ENCODE assay signal across 8 mouse cellular contexts in genomic region chr1:171150838-171151391, GRCm38 (mm10). TPM values are rescaled to one million over a fixed set of nuclear protein-coding genes. Genes with fewer than 3 reads are reported as not detected.
A peak's percentile ranks its signal among the peaks of the same experiment; 100 is the strongest.
DNase-seq lines count a peak whose midpoint lies in the region; ATAC-seq and TF ChIP-seq lines count a peak whose summit lies in the region.

No protein-coding gene starts in this region.

- H3K9ac ChIP-seq in forebrain, embryonic 14.5 days (ENCODE audit: low read length): peak overlapping the region; percentile 87
- H3K9ac ChIP-seq in intestine, embryonic 14.5 days (ENCODE audit: low read length): peak overlapping the region; percentile 40
- peak overlapping the region; percentile 86 for H3K9ac ChIP-seq in liver, embryonic 14.5 days (replicated peaks)

- no peaks in the 10 kb centered on the region for H3K27me3 ChIP-seq in forebrain, embryonic 14.5 days (replicated peaks; ENCODE audit: control insufficient read depth, insufficient read depth, low read length)
- H3K27me3 ChIP-seq in intestine, embryonic 14.5 days (replicated peaks; ENCODE audit: control insufficient read depth, insufficient read depth, low read length): no peaks in the 10 kb centered on the region
- no peaks in the 10 kb centered on the region for H3K27me3 ChIP-seq in liver, embryonic 14.5 days (ENCODE audit: control insufficient read depth, insufficient read depth, low read length)

- peaks cover 11% of the 10 kb centered on the region for H3K4me1 ChIP-seq in forebrain, embryonic 14.5 days (ENCODE audit: control insufficient read depth, insufficient read depth, low read length)
- peaks cover 10% of the 10 kb centered on the region for H3K4me1 ChIP-seq in intestine, embryonic 14.5 days (replicated peaks; ENCODE audit: control insufficient read depth, insufficient read depth, low read length)
- H3K4me1 ChIP-seq in liver, embryonic 14.5 days (replicated peaks; ENCODE audit: control insufficient read depth in 2 of 2, insufficient read depth in 2 of 2, low read length in 1 of 2): peaks cover 6 to 15% of the 10 kb centered on the region in 2 experiments
- peaks cover 8% of the 10 kb centered on the region for H3K4me1 ChIP-seq in olfactory bulb, adult 2 months (ENCODE audit: control insufficient read depth, insufficient read depth, low read length)

- peak overlapping the region; percentile 46; the same call in 1 of the 2 replicates for H3K27ac ChIP-seq in forebrain, embryonic 14.5 days (ENCODE audit: low read depth, low read length)
- H3K27ac ChIP-seq in intestine, embryonic 14.5 days (ENCODE audit: low read depth): peak overlapping the region; percentile 20; the same call in 1 of the 2 replicates
- H3K27ac ChIP-seq in liver, embryonic 14.5 days: peak overlapping the region; percentile 59
- peak overlapping the region; percentile 94 for H3K27ac ChIP-seq in olfactory bulb, adult 2 months (ENCODE audit: insufficient read depth, low read depth, low read length)

- H3K4me3 ChIP-seq in forebrain, embryonic 14.5 days (ENCODE audit: low read depth, low read length): peak overlapping the region; percentile 85
- peak overlapping the region; percentile 86 for H3K4me3 ChIP-seq in intestine, embryonic 14.5 days (ENCODE audit: low read depth, low read length)
- peak overlapping the region; percentile 74 to 91 for H3K4me3 ChIP-seq in liver, embryonic 14.5 days (ENCODE audit: insufficient read depth in 1 of 2, low read depth in 2 of 2, low read length in 2 of 2)
- peak overlapping the region; percentile 98 for H3K4me3 ChIP-seq in olfactory bulb, adult 2 months (ENCODE audit: insufficient read depth, low read depth, low read length)

- no peak for TF ChIP-seq CTCF in brain, embryonic 14.5 days (IDR thresholded peaks at IDR 0.05; ENCODE audit: borderline replicate concordance, extremely low read depth, insufficient read depth, insufficient read length)
- TF ChIP-seq CTCF in liver, embryonic 14.5 days (IDR thresholded peaks at IDR 0.05; ENCODE audit: low read depth): no peak
- TF ChIP-seq CTCF in olfactory bulb, adult 2 months (IDR thresholded peaks at IDR 0.05; ENCODE audit: insufficient read depth, low read depth, low read length): no peak

- 5% methylated on average over 18 of the region's 18 CpGs for WGBS in forebrain, embryonic 14.5 days
- WGBS in intestine, embryonic 14.5 days: 5% methylated on average over 18 of the region's 18 CpGs
- 9% methylated on average over 18 of the region's 18 CpGs for WGBS in liver, embryonic 14.5 days (ENCODE audit: insufficient replicate concordance)
- WGBS in olfactory bulb, adult 2 months: 4% methylated on average over 18 of the region's 18 CpGs

- H3K36me3 ChIP-seq in forebrain, embryonic 14.5 days (ENCODE audit: control insufficient read depth, insufficient read depth, low read length): 0 out of 2 replicates have a peak, but pooled peaks cover 1% of the 10 kb centered on the region
- H3K36me3 ChIP-seq in intestine, embryonic 14.5 days (ENCODE audit: control insufficient read depth, insufficient read depth, low read length): peaks cover under 1% of the 10 kb centered on the region; the same call in 1 of the 2 replicates
- H3K36me3 ChIP-seq in liver, embryonic 14.5 days (replicated peaks; ENCODE audit: control insufficient read depth, insufficient read depth, low read depth): no peaks in the 10 kb centered on the region; the same call in 1 of the 2 replicates

- peak overlapping the region; percentile 88 for H3K4me2 ChIP-seq in forebrain, embryonic 14.5 days (ENCODE audit: low read length)
- peak overlapping the region; percentile 78 for H3K4me2 ChIP-seq in intestine, embryonic 14.5 days (ENCODE audit: low read length)
- peak overlapping the region; percentile 87 for H3K4me2 ChIP-seq in liver, embryonic 14.5 days (ENCODE audit: low read depth)

- peak; percentile 5 to 12 for DNase-seq in lung, adult 18-20 months
- no peak for DNase-seq in lung, postnatal 25 days (ENCODE audit: low spot score)
- DNase-seq in brain, embryonic 14.5 days (ENCODE audit: low read depth): peak; percentile 44
- DNase-seq in forebrain, embryonic 14.5 days (ENCODE audit: low spot score): peak; percentile 19
- DNase-seq in intestine, embryonic 14.5 days (ENCODE audit: low spot score): no peak
- DNase-seq in liver, embryonic 14.5 days (ENCODE audit: low read depth in 3 of 3, low spot score in 3 of 3): peak in 2 of 3 experiments; percentile 10 to 28
- DNase-seq in urinary bladder, postnatal 14 days (ENCODE audit: low spot score): no peak

- TF ChIP-seq EP300 in liver, embryonic 14.5 days (IDR thresholded peaks at IDR 0.05; ENCODE audit: low read depth): no peak

- ATAC-seq in forebrain, embryonic 14.5 days: peak; percentile 54
- peak; percentile 52; the same call in 1 of the 2 replicates for ATAC-seq in intestine, embryonic 14.5 days (replicated peaks; ENCODE audit: low FRiP score, low TSS enrichment, low read depth)
- ATAC-seq in liver, embryonic 14.5 days (ENCODE audit: insufficient read depth): peak; percentile 46; the same call in 1 of the 2 replicates

- no peak for TF ChIP-seq POLR2A in brain, embryonic 14.5 days (IDR thresholded peaks at IDR 0.05; ENCODE audit: borderline replicate concordance, extremely low read depth, insufficient read depth, insufficient read length, poor library complexity, severe bottlenecking)
- TF ChIP-seq POLR2A in olfactory bulb, adult 2 months (IDR thresholded peaks at IDR 0.05; ENCODE audit: insufficient read depth, low read depth, low read length): no peak

- no peaks in the 10 kb centered on the region for H3K9me3 ChIP-seq in forebrain, embryonic 14.5 days (replicated peaks; ENCODE audit: control insufficient read depth, low read length)
- no peaks in the 10 kb centered on the region for H3K9me3 ChIP-seq in intestine, embryonic 14.5 days (ENCODE audit: control insufficient read depth, low read length)
- H3K9me3 ChIP-seq in liver, embryonic 14.5 days (ENCODE audit: control insufficient read depth, low read length): no peaks in the 10 kb centered on the region

RNA-seq across cellular contexts. Expression of gene Mpz, which starts 0.4 kb away (rescaled TPM):
- polyA plus RNA-seq in brain, embryonic 14.5 days (2012; rRNA removed): 1.1 and 5.1 TPM in 2 replicates
- 0.09 and 0.22 TPM in 2 replicates for polyA plus RNA-seq in forebrain, embryonic 14.5 days (2014; fragmentation: Nextera tagmentation; extraction: Ambion mirVana)
- polyA plus RNA-seq in intestine, embryonic 14.5 days (2014; fragmentation: Nextera tagmentation; extraction: Ambion mirVana): 0.48 and 0.49 TPM in 2 replicates
- 0.04 and 0.25 TPM in 2 replicates for polyA plus RNA-seq in liver, embryonic 14.5 days (2012; rRNA removed)
- polyA plus RNA-seq in liver, embryonic 14.5 days (2014; fragmentation: Nextera tagmentation; extraction: Ambion mirVana): 0.14 TPM in 1 of 2 replicates, not detected in the other
- polyA plus RNA-seq in olfactory bulb, adult 2 months (2012; ENCODE audit: insufficient read depth, insufficient read length, low replicate concordance, missing spikeins): not detected in 2 replicates

RNA-seq across cellular contexts. Expression of gene Sdhc, which starts 0.5 kb away (rescaled TPM):
- 272 and 337 TPM in 2 replicates for polyA plus RNA-seq in brain, embryonic 14.5 days (2012; rRNA removed)
- polyA plus RNA-seq in forebrain, embryonic 14.5 days (2014; fragmentation: Nextera tagmentation; extraction: Ambion mirVana): 301 and 310 TPM in 2 replicates
- 341 and 347 TPM in 2 replicates for polyA plus RNA-seq in intestine, embryonic 14.5 days (2014; fragmentation: Nextera tagmentation; extraction: Ambion mirVana)
- polyA plus RNA-seq in liver, embryonic 14.5 days (2012; rRNA removed): 103 and 111 TPM in 2 replicates
- polyA plus RNA-seq in liver, embryonic 14.5 days (2014; fragmentation: Nextera tagmentation; extraction: Ambion mirVana): 147 and 165 TPM in 2 replicates
- not detected in 2 replicates for polyA plus RNA-seq in olfactory bulb, adult 2 months (2012; ENCODE audit: insufficient read depth, insufficient read length, low replicate concordance, missing spikeins)

RNA-seq across cellular contexts. Expression of gene Cfap126, which starts 37.2 kb away (rescaled TPM):
- 9.8 and 16.7 TPM in 2 replicates for polyA plus RNA-seq in brain, embryonic 14.5 days (2012; rRNA removed)
- 7.2 and 8.8 TPM in 2 replicates for polyA plus RNA-seq in forebrain, embryonic 14.5 days (2014; fragmentation: Nextera tagmentation; extraction: Ambion mirVana)
- polyA plus RNA-seq in intestine, embryonic 14.5 days (2014; fragmentation: Nextera tagmentation; extraction: Ambion mirVana): 1.5 and 2.1 TPM in 2 replicates
- 1.8 and 2.2 TPM in 2 replicates for polyA plus RNA-seq in liver, embryonic 14.5 days (2012; rRNA removed)
- polyA plus RNA-seq in liver, embryonic 14.5 days (2014; fragmentation: Nextera tagmentation; extraction: Ambion mirVana): 1.9 and 2.6 TPM in 2 replicates
- polyA plus RNA-seq in olfactory bulb, adult 2 months (2012; ENCODE audit: insufficient read depth, insufficient read length, low replicate concordance, missing spikeins): not detected in 2 replicates

RNA-seq across cellular contexts. Expression of gene Pcp4l1, which starts 45.2 kb away (rescaled TPM):
- 10.0 and 22.6 TPM in 2 replicates for polyA plus RNA-seq in brain, embryonic 14.5 days (2012; rRNA removed)
- polyA plus RNA-seq in forebrain, embryonic 14.5 days (2014; fragmentation: Nextera tagmentation; extraction: Ambion mirVana): 9.7 and 10.2 TPM in 2 replicates
- polyA plus RNA-seq in intestine, embryonic 14.5 days (2014; fragmentation: Nextera tagmentation; extraction: Ambion mirVana): 21.9 and 29.2 TPM in 2 replicates
- polyA plus RNA-seq in liver, embryonic 14.5 days (2012; rRNA removed): 0.94 and 1.0 TPM in 2 replicates
- polyA plus RNA-seq in liver, embryonic 14.5 days (2014; fragmentation: Nextera tagmentation; extraction: Ambion mirVana): 1.2 and 1.3 TPM in 2 replicates
- 326 and 491 TPM in 2 replicates for polyA plus RNA-seq in olfactory bulb, adult 2 months (2012; ENCODE audit: insufficient read depth, insufficient read length, low replicate concordance, missing spikeins)

Comparison
In these comparisons a context has a peak if more than half of its experiments do, and no peak if none do; other contexts are left out.
1. DNase-seq: peak in lung, adult 18-20 months (2 of 2), brain, embryonic 14.5 days (single experiment), forebrain, embryonic 14.5 days (single experiment) and liver, embryonic 14.5 days (2 of 3); none in lung, postnatal 25 days (single experiment), intestine, embryonic 14.5 days (single experiment) and urinary bladder, postnatal 14 days (single experiment).
2. H3K27ac ChIP-seq: peak in every context shown above with its lines; median percentile 94 in olfactory bulb, adult 2 months; 59 in liver, embryonic 14.5 days; 46 in forebrain, embryonic 14.5 days; 20 in intestine, embryonic 14.5 days.
3. Peak in every context shown above with its lines, with median percentiles within 50 percentile points of each other: ATAC-seq, H3K4me2 ChIP-seq, H3K4me3 ChIP-seq and H3K9ac ChIP-seq.